Mouse (Mus musculus): Measurements from ENCODE around the gene Mlh3.

DNA sequence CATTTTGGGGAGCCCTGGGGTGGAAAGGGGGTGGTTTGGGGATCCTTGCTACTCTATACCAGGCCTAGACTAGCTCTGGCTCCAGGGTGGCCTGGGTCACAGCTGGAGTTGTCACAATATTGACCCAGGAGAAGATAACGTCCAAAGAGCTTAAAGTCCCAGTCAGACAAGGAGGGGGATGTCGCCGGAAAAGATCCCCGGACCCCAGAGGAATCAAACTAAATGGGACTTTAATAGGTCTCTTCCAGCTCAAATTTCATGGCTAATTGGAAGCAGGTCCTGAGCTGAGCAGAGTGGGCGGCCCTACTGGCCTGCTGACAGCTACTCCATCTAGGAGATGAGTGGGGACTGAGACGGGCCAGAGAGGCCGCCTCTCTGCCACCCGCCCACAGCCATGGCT, 72.5 kb downstream of the Mlh3 start:
- no peak for TF ChIP-seq TAL1 (conservative IDR thresholded peaks at IDR 0.05; ENCODE audit: low read depth, low read length)
- no peak for TF ChIP-seq CTCF (IDR thresholded peaks at IDR 0.05; ENCODE audit: low read depth, low read length)

All from G1E (cell line).